ENCODE assay signal across 8 mouse cellular contexts in genomic region chr3:95159987-95160963, GRCm38 (mm10). TPM values are rescaled to one million over a fixed set of nuclear protein-coding genes. Genes with fewer than 3 reads are reported as not detected.
DNase-seq lines count a peak whose midpoint lies in the region; ATAC-seq lines count a peak whose summit lies in the region.

Gene Sema6c (plus strand): TSS chr3:95160457.

- no peaks in the 10 kb centered on the region for H3K9me3 ChIP-seq in intestine, embryonic 14.5 days (ENCODE audit: control insufficient read depth, low read length)

- H3K4me2 ChIP-seq in intestine, embryonic 14.5 days (ENCODE audit: low read length) = peak within 1 kb of the TSS; percentile 71

- no peaks in the 10 kb centered on the region for H3K36me3 ChIP-seq in intestine, embryonic 14.5 days (ENCODE audit: control insufficient read depth, insufficient read depth, low read length)

- peaks cover 28% of the 10 kb centered on the region for H3K4me1 ChIP-seq in intestine, embryonic 14.5 days (replicated peaks; ENCODE audit: control insufficient read depth, insufficient read depth, low read length)

- no peaks in the 10 kb centered on the region for H3K27me3 ChIP-seq in intestine, embryonic 14.5 days (replicated peaks; ENCODE audit: control insufficient read depth, insufficient read depth, low read length)

- H3K27ac ChIP-seq in intestine, embryonic 14.5 days (ENCODE audit: low read depth) = peak within 1 kb of the TSS; percentile 22; the same call in 1 of the 2 replicates

- under 1% methylated on average over 66 of the region's 66 CpGs for WGBS in intestine, embryonic 14.5 days

- peak within 1 kb of the TSS; percentile 86 for H3K4me3 ChIP-seq in intestine, embryonic 14.5 days (ENCODE audit: low read depth, low read length)

- H3K9ac ChIP-seq in intestine, embryonic 14.5 days (ENCODE audit: low read length) = peak within 1 kb of the TSS; percentile 71

- intact Hi-C loops in gastrocnemius, postnatal 14 days (cut with DNase I; ENCODE audit: low total_unique reads) = no loop called here
- intact Hi-C loops in left cerebral cortex, postnatal 14 days (cut with DNase I) = loop anchor here (5.0 kb wide), 1 partner anchor 57 kb away; the partner anchor contains the start of gene Gabpb2

- ATAC-seq in intestine, embryonic 14.5 days (replicated peaks; ENCODE audit: low FRiP score, low TSS enrichment, low read depth) = peak; percentile 97

- peak; percentile 85 for DNase-seq in adipocyte (ENCODE audit: low spot score)
- peak; percentile 93 for DNase-seq in embryo, embryonic 10 days (ENCODE audit: low spot score)
- peak; percentile 93 for DNase-seq in gastrocnemius, postnatal 14 days
- peak; percentile 89 for DNase-seq in intestine, embryonic 14.5 days (ENCODE audit: low spot score)
- DNase-seq in left cerebral cortex, postnatal 14 days (ENCODE audit: low spot score in 2 of 2) = peak; percentile 89 to 91
- peak; percentile 90 for DNase-seq in mesoderm, embryonic 11.5 days (ENCODE audit: low read depth, low spot score)
- DNase-seq in right cerebral cortex, postnatal 36 days (ENCODE audit: low spot score in 2 of 2) = peak; percentile 78 to 84
- DNase-seq in yolk sac, embryonic 10.5 days (ENCODE audit: low spot score) = peak; percentile 90

RNA-seq across cellular contexts. Expression of gene Sema6c, which starts in this region (rescaled TPM):
- total RNA-seq in gastrocnemius, postnatal 14 days (2021) = 100 to 1,000 TPM in 1 of 2 experiments, 10 to 100 TPM in 1; 97.1 to 106 TPM
- 4.8 and 5.3 TPM in 2 replicates for polyA plus RNA-seq in intestine, embryonic 14.5 days (2014; fragmentation: Nextera tagmentation; extraction: Ambion mirVana)
- 10 to 100 TPM; 40.3 to 40.5 TPM for total RNA-seq in left cerebral cortex, postnatal 14 days (2021)

Comparison
In these comparisons a context has a peak if more than half of its experiments do, and no peak if none do; other contexts are left out.
1. Peak in every context shown above with its lines: DNase-seq, ATAC-seq, H3K4me3 ChIP-seq and H3K27ac ChIP-seq.